Mouse (Mus musculus) stomach, postnatal 0 days (tissue): ENCODE results near the gene Uprt. TPM values are rescaled to one million over a fixed set of nuclear protein-coding genes. Genes with fewer than 3 reads are reported as not detected.
A peak's percentile ranks its signal among the peaks of the same experiment; 100 is the strongest.

Experiments
- ATAC-seq: fragments of 200-750 bp; cut with Nextera tagmentation; 2 replicates; pipeline ENCODE4 v1.8.0; 2017; ENCODE audit not compliant: low FRiP score, low TSS enrichment
- DNase-seq: peaks from one replicate; pipeline ENCODE4 v3.0.0-alpha.2; 2016; ENCODE audit warnings: low spot score
- H3K27ac ChIP-seq: fragments of 300-500 bp; sonication (generic); replicated peaks from 2 replicates; pipeline ENCODE4 v1.5.1; 2014; ENCODE audit warnings: mild to moderate bottlenecking, control low read depth
- H3K27me3 ChIP-seq: fragments of 300-500 bp; sonication (generic); 2 replicates; pipeline ENCODE4 v1.6.1; 2014; ENCODE audit warnings: low read length; ENCODE audit not compliant: control insufficient read depth, insufficient read depth
- H3K36me3 ChIP-seq: fragments of 300-500 bp; sonication (generic); 2 replicates; pipeline ENCODE4 v1.6.1; 2014; ENCODE audit warnings: low read length, mixed read lengths; ENCODE audit not compliant: control insufficient read depth, insufficient read depth
- H3K4me1 ChIP-seq: fragments of 300-500 bp; sonication (generic); replicated peaks from 2 replicates; pipeline ENCODE4 v1.6.1; 2014; ENCODE audit warnings: antibody characterized with exemption; ENCODE audit not compliant: control insufficient read depth, insufficient read depth
- H3K4me2 ChIP-seq: fragments of 300-500 bp; sonication (generic); replicated peaks from 2 replicates; pipeline ENCODE4 v1.6.1; 2014; ENCODE audit warnings: low read depth, mild to moderate bottlenecking, control low read depth, moderate library complexity
- H3K4me3 ChIP-seq: fragments of 300-500 bp; sonication (generic); 2 replicates; pipeline ENCODE4 v1.5.1; 2014; ENCODE audit warnings: low read depth, low read length, control low read depth
- H3K9ac ChIP-seq: fragments of 300-500 bp; sonication (generic); 2 replicates; pipeline ENCODE4 v1.6.1; 2014; ENCODE audit warnings: mild to moderate bottlenecking, low read length, control low read depth, mixed read lengths
- H3K9me3 ChIP-seq: fragments of 300-500 bp; sonication (generic); 2 replicates; pipeline ENCODE4 v1.6.1; 2016; ENCODE audit warnings: low read length; ENCODE audit not compliant: control insufficient read depth
- CTCF ChIP-seq: IDR thresholded peaks from 2 replicates; pipeline ENCODE4 v1.5.1; 2016; ENCODE audit warnings: antibody characterized with exemption, low read depth, mild to moderate bottlenecking, moderate library complexity
- EP300 ChIP-seq: optimal IDR thresholded peaks from 2 replicates; pipeline ENCODE3; 2016; ENCODE audit warnings: antibody characterized with exemption
- WGBS: fragments of 180-500 bp; shearing (Covaris S2); extraction: QIAGEN DNeasy Blood & Tissue Kit; methylation state at CpG from one replicate; pipeline ENCODE4 v1.1.7; 2014; 5-methylcytosine and 5-hydroxymethylcytosine counted together
- polyA plus RNA-seq: library from polyadenylated mRNA; unstranded; fragments of >200 nt; fragmentation: Nextera tagmentation; extraction: Ambion mirVana; gene quantifications from 2 replicates; pipeline ENCODE4 v1.2.1, GENCODE M21; 2015

The Uprt gene
- polyA plus RNA-seq, 1 experiment from 2014 or later: 0.57 TPM

DNA sequence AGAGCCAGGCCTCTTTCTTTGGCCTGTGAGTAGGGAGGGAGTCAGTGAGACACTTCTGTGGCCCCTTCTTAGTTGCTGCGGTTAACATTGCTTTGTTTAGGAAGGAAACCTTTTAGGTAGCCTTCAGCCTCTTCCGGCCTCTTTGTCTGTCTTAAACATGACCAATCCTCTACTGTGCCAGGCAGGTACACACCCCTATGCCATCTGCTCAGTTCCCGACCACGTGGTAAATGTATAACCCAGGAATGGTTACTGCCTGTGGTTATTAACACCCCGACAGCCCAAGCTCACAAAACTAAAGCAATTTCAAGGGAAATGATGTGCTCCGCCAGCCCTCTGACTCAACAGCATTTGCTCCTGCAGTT lies 808 bp downstream of the Uprt start:
- H3K4me2 ChIP-seq: peak overlapping the region; percentile 52
- peak; percentile 86 for ATAC-seq
- no peaks in the 10 kb centered on the region for H3K27me3 ChIP-seq
- no peaks in the 10 kb centered on the region for H3K4me1 ChIP-seq
- WGBS: 17% methylated on average over 6 of the region's 6 CpGs
- no peak for TF ChIP-seq CTCF
- TF ChIP-seq EP300: no peak
- peak overlapping the region; percentile 76 for H3K27ac ChIP-seq
- H3K9ac ChIP-seq: peak overlapping the region; percentile 65
- peak overlapping the region; percentile 56 for H3K4me3 ChIP-seq
- H3K36me3 ChIP-seq: no peaks in the 10 kb centered on the region
- H3K9me3 ChIP-seq: no peaks in the 10 kb centered on the region
- peak; percentile 24 for DNase-seq

GRCm38 (mm10) chrX:104485596-104485995 lies 3.0 kb downstream of the Uprt start:
- ATAC-seq: no peak
- DNase-seq: no peak
- no peaks in the 10 kb centered on the region for H3K27me3 ChIP-seq
- TF ChIP-seq CTCF: no peak
- no peaks in the 10 kb centered on the region for H3K9me3 ChIP-seq
- H3K4me3 ChIP-seq: no peak overlapping the region
- no peak overlapping the region for H3K4me2 ChIP-seq
- no peak overlapping the region for H3K27ac ChIP-seq
- H3K4me1 ChIP-seq: no peaks in the 10 kb centered on the region
- H3K36me3 ChIP-seq: no peaks in the 10 kb centered on the region
- WGBS: 96% methylated on average over 2 of the region's 2 CpGs
- H3K9ac ChIP-seq: no peak overlapping the region

- Histone ChIP-seq H3K4me1 (no peaks in the 10 kb centered on the region), H3K9ac (no peak overlapping the region), H3K9me3 (no peaks in the 10 kb centered on the region), H3K36me3 (no peaks in the 10 kb centered on the region), H3K4me3 (no peak overlapping the region), H3K27me3 (no peaks in the 10 kb centered on the region), H3K4me2 (no peak overlapping the region), H3K27ac (no peak overlapping the region)
- peak; percentile 56; the same call in 1 of the 2 replicates for ATAC-seq
- no peak for DNase-seq
- TF ChIP-seq EP300 (no peak), CTCF (no peak)
- WGBS: 44% methylated on average over 3 of the region's 3 CpGs
Observed at GRCm38 (mm10) chrX:104488036-104488435, 5.4 kb downstream of the Uprt start.

- Histone ChIP-seq H3K4me2 (no peak overlapping the region), H3K4me3 (no peak overlapping the region), H3K27ac (no peak overlapping the region), H3K4me1 (no peaks in the 10 kb centered on the region), H3K9ac (no peak overlapping the region), H3K9me3 (no peaks in the 10 kb centered on the region), H3K36me3 (no peaks in the 10 kb centered on the region), H3K27me3 (no peaks in the 10 kb centered on the region)
- ATAC-seq (no peak), DNase-seq (no peak)
- WGBS: 75% methylated on average over 4 of the region's 4 CpGs
- no peak for TF ChIP-seq EP300
- no peak for TF ChIP-seq CTCF
Observed at GRCm38 (mm10) chrX:104488870-104489467, 6.4 kb downstream of the Uprt start.

DNA sequence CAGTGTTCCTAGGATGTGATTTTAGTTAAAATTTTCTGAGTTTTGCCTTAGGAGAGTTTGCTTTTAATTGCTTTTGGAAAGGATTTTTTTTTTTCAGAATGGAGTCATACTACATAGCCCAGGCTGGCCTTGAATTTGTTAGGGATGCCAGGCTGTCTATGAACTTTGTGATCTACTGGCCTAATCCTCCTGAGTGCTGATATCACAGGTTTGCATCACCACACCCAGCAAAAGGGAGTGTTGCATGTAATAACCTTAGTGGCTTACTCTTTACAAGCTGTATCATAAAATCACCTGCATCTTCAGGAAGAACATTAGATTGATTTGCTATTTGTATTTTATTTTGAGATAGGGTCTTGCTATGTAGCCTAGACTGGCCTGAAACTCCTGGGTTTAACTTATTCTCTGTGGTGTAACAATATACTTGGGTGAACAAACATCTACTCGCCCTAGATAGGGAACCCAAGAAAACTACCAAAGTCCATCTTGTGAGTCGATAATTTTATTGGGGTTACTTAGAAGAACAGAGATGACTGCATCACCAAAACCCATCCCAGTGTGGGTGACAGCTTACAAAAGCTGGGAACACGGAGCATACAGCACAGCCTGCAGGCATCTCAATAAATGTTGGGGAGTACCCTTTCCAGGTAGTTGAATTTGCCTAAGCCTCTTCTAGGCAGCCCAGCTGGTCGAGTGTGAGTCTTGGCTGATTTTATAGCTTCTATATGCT lies 7.2 kb downstream of the Uprt start:
- WGBS: 55% methylated on average over 4 of the region's 4 CpGs
- no peak for ATAC-seq
- no peaks in the 10 kb centered on the region for H3K4me1 ChIP-seq
- TF ChIP-seq EP300 (no peak), CTCF (no peak)
- no peak overlapping the region for H3K4me3 ChIP-seq
- H3K36me3 ChIP-seq: no peaks in the 10 kb centered on the region
- H3K27ac ChIP-seq: no peak overlapping the region
- no peak overlapping the region for H3K4me2 ChIP-seq
- no peaks in the 10 kb centered on the region for H3K9me3 ChIP-seq
- H3K27me3 ChIP-seq: no peaks in the 10 kb centered on the region
- DNase-seq: no peak
- H3K9ac ChIP-seq: no peak overlapping the region

GRCm38 (mm10) chrX:104501765-104502164 lies 19.1 kb downstream of the Uprt start:
- H3K9me3 ChIP-seq: no peaks in the 10 kb centered on the region
- ATAC-seq (no peak), DNase-seq (no peak)
- WGBS: 93% methylated on average over 5 of the region's 5 CpGs
- no peak for TF ChIP-seq CTCF
- no peak for TF ChIP-seq EP300
- H3K4me3 ChIP-seq: no peak overlapping the region
- H3K4me2 ChIP-seq: no peak overlapping the region
- H3K27ac ChIP-seq: no peak overlapping the region
- H3K4me1 ChIP-seq: no peaks in the 10 kb centered on the region
- no peak overlapping the region for H3K9ac ChIP-seq
- no peaks in the 10 kb centered on the region for H3K27me3 ChIP-seq
- no peaks in the 10 kb centered on the region for H3K36me3 ChIP-seq
